ENCODE assay signal across 30 mouse cellular contexts in the genomic region with DNA sequence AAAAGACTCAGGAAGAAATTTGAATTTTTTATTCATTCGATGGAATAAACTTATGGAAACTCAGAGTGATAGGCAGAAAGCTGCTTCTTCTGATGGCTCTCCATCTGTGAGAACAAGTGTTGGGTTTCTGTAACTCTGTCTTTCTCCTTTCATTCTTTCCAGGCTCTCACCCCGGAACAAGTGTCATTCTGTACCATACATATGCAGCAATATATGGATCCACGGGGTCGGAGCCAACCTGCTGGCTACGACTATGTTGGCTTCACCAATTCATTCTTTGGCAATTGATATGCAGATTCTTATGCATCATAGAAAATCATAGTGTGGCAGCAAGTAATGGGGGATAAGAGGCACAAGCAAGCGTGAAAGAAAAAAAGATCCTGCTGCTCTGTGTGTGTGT. TPM values are rescaled to one million over a fixed set of nuclear protein-coding genes. Genes with fewer than 3 reads are reported as not detected.
"Had no signal": no experiment of that assay in that cellular context is flagged by ENCODE, and none has a peak within 500 bp of the region (broad histone marks: within the 10 kb centered on the region; RNA-seq: fewer than 3 reads in every experiment).

No protein-coding gene starts in this region.

- H3K36me3 ChIP-seq: limb, embryonic 10.5 days; limb, embryonic 13.5 days; lung, embryonic 15.5 days; midbrain, embryonic 10.5 days; midbrain, embryonic 13.5 days; stomach, embryonic 15.5 days had no signal

- DNase-seq: kidney, adult 8-10 months; kidney, postnatal 14 days; kidney, postnatal 4 days; liver; lung, adult 18-20 months; lung, postnatal 10 days; lung, postnatal 36 days; right cerebral cortex, postnatal 14 days; right cerebral cortex, postnatal 4 days; thymus, postnatal 25 days had no signal

- ATAC-seq: liver, embryonic 12.5 days; midbrain, embryonic 13.5 days; midbrain, embryonic 16.5 days had no signal

- H3K4me2 ChIP-seq: limb, embryonic 13.5 days; liver, embryonic 12.5 days; liver, embryonic 15.5 days; lung, embryonic 15.5 days; midbrain, embryonic 13.5 days; stomach, embryonic 15.5 days had no signal

- H3K4me1 ChIP-seq: limb, embryonic 10.5 days; limb, embryonic 13.5 days; liver, embryonic 12.5 days; liver, embryonic 15.5 days; lung, embryonic 15.5 days; megakaryocyte, embryonic 14.5 days; midbrain, embryonic 13.5 days; stomach, embryonic 15.5 days had no signal

- H3K9ac ChIP-seq: limb, embryonic 13.5 days; liver, embryonic 12.5 days; liver, embryonic 15.5 days; lung, embryonic 15.5 days; midbrain, embryonic 13.5 days; stomach, embryonic 15.5 days had no signal

- H3K27me3 ChIP-seq: limb, embryonic 13.5 days; liver, embryonic 12.5 days; liver, embryonic 15.5 days; lung, embryonic 15.5 days; megakaryocyte, embryonic 14.5 days; midbrain, embryonic 13.5 days; stomach, embryonic 15.5 days had no signal

- H3K4me3 ChIP-seq: limb, embryonic 10.5 days; limb, embryonic 13.5 days; liver, embryonic 12.5 days; liver, embryonic 15.5 days; lung, embryonic 15.5 days; megakaryocyte, embryonic 14.5 days; midbrain, embryonic 10.5 days; midbrain, embryonic 13.5 days; myocyte; stomach, embryonic 15.5 days had no signal

- H3K9me3 ChIP-seq: limb, embryonic 10.5 days; limb, embryonic 13.5 days; liver, embryonic 12.5 days; liver, embryonic 15.5 days; lung, embryonic 15.5 days; megakaryocyte, embryonic 14.5 days; midbrain, embryonic 10.5 days; midbrain, embryonic 13.5 days; stomach, embryonic 15.5 days had no signal

- H3K27ac ChIP-seq: limb, embryonic 10.5 days; limb, embryonic 13.5 days; liver, embryonic 12.5 days; liver, embryonic 15.5 days; lung, embryonic 15.5 days; midbrain, embryonic 10.5 days; midbrain, embryonic 13.5 days; stomach, embryonic 15.5 days had no signal

RNA-seq across cellular contexts. Expression of a gene that starts 4.7 kb away (rescaled TPM):
- total RNA-seq: layer of hippocampus, adult 18-20 months; layer of hippocampus, postnatal 14 days; left cerebral cortex, adult 18-20 months; left cerebral cortex, postnatal 25 days; monocyte, adult 5-6 weeks had no signal
- polyA plus RNA-seq: kidney, embryonic 16.5 days; limb, embryonic 10.5 days; limb, embryonic 13.5 days; lung, embryonic 15.5 days; midbrain, embryonic 10.5 days; midbrain, embryonic 13.5 days; midbrain, embryonic 16.5 days; myocyte; neural tube, embryonic 11.5 days; neural tube, embryonic 14.5 days; stomach, embryonic 15.5 days; thymus, postnatal 0 days had no signal
